ENCODE assay signal across 7 mouse cellular contexts in the genomic region with DNA sequence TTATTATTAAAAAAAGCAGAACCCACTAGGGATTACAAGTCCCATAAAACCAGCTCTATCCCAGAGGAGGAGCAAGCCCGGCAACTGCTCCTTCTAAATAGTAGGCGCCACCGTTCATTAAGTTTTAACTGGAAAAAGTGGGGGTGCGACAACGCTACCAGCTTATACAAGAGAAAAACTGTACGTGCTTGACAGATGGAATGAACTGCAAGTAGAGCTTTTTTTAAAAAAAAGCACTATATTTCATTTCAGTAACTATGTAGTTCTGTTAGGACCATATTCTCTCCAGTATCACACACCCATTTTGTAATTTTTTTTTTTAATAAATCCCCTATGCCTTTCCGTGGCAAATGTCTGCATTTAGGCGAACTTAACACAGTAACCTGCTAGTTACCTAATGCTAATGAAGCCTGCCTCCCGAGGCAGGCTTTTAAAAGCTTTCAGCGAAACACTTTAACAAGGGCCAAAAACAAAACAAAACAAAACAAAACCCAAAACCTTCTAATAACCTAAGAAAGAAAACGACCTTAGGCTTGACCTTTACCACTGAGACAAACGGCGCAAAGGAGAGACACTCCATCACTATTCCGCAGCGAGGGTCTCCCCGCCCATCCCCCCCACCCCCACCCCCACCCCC. TPM values are rescaled to one million over a fixed set of nuclear protein-coding genes. Genes with fewer than 3 reads are reported as not detected.
DNase-seq lines count a peak whose midpoint lies in the region; ATAC-seq lines count a peak whose summit lies in the region.

No protein-coding gene starts in this region.

- no peaks in the 10 kb centered on the region for H3K27me3 ChIP-seq in embryonic facial prominence, embryonic 14.5 days (replicated peaks; ENCODE audit: control insufficient read depth, insufficient read depth, low read length)
- H3K27me3 ChIP-seq in kidney, embryonic 14.5 days (ENCODE audit: control insufficient read depth, insufficient read depth, low read length), result no peaks in the 10 kb centered on the region
- H3K27me3 ChIP-seq in midbrain, embryonic 16.5 days (ENCODE audit: control insufficient read depth, insufficient read depth, low read depth, low read length), result no peaks in the 10 kb centered on the region

- peaks cover 24% of the 10 kb centered on the region for H3K4me1 ChIP-seq in embryonic facial prominence, embryonic 14.5 days (ENCODE audit: control insufficient read depth, insufficient read depth, low read length)
- peaks cover 21% of the 10 kb centered on the region for H3K4me1 ChIP-seq in kidney, embryonic 14.5 days (ENCODE audit: control insufficient read depth, insufficient read depth, low read length)
- H3K4me1 ChIP-seq in midbrain, embryonic 16.5 days (ENCODE audit: control insufficient read depth, insufficient read depth, low read length), result peaks cover 27% of the 10 kb centered on the region

- no peak for ATAC-seq in embryonic facial prominence, embryonic 14.5 days (ENCODE audit: low read depth)
- no peak for ATAC-seq in kidney, embryonic 14.5 days (ENCODE audit: low FRiP score, low TSS enrichment)
- ATAC-seq in midbrain, embryonic 16.5 days, result no peak

- no peaks in the 10 kb centered on the region for H3K9me3 ChIP-seq in embryonic facial prominence, embryonic 14.5 days (ENCODE audit: control insufficient read depth, low read length)
- H3K9me3 ChIP-seq in kidney, embryonic 14.5 days (ENCODE audit: control insufficient read depth, low read length), result no peaks in the 10 kb centered on the region
- no peaks in the 10 kb centered on the region for H3K9me3 ChIP-seq in midbrain, embryonic 16.5 days (replicated peaks; ENCODE audit: control insufficient read depth, low read length, poor library complexity, severe bottlenecking)

- H3K9ac ChIP-seq in embryonic facial prominence, embryonic 14.5 days (ENCODE audit: low read depth, low read length), result peak overlapping the region; percentile 96
- peak overlapping the region; percentile 96 for H3K9ac ChIP-seq in kidney, embryonic 14.5 days (ENCODE audit: low read depth, low read length)
- peak overlapping the region; percentile 97 for H3K9ac ChIP-seq in midbrain, embryonic 16.5 days (ENCODE audit: low read depth, low read length)

- H3K4me3 ChIP-seq in embryonic facial prominence, embryonic 14.5 days (ENCODE audit: low read depth, low read length), result peak overlapping the region; percentile 97
- peak overlapping the region; percentile 96 for H3K4me3 ChIP-seq in kidney, embryonic 14.5 days (ENCODE audit: low read length)
- peak overlapping the region; percentile 99 for H3K4me3 ChIP-seq in midbrain, embryonic 16.5 days (ENCODE audit: low read depth, low read length)

- intact Hi-C loops in gastrocnemius, postnatal 36 days (cut with DNase I), result loop anchor here (5.0 kb wide), 1 partner anchor 164 kb away; no protein-coding TSS in a partner anchor

- H3K4me2 ChIP-seq in embryonic facial prominence, embryonic 14.5 days (ENCODE audit: low read depth, low read length), result peak overlapping the region; percentile 73
- peak overlapping the region; percentile 65 for H3K4me2 ChIP-seq in kidney, embryonic 14.5 days (replicated peaks; ENCODE audit: low read depth, low read length)
- H3K4me2 ChIP-seq in midbrain, embryonic 16.5 days (ENCODE audit: low read length), result peak overlapping the region; percentile 69

- H3K27ac ChIP-seq in embryonic facial prominence, embryonic 14.5 days (replicated peaks; ENCODE audit: low read depth, low read length), result no peak overlapping the region
- H3K27ac ChIP-seq in kidney, embryonic 14.5 days (ENCODE audit: low read depth, low read length), result no peak overlapping the region; the same call in 1 of the 2 replicates
- no peak overlapping the region for H3K27ac ChIP-seq in midbrain, embryonic 16.5 days (ENCODE audit: low read length)

- DNase-seq in retina, embryonic 14.5 days (ENCODE audit: low spot score), result peak; percentile 29
- DNase-seq in retina, postnatal 1 day, result no peak
- DNase-seq in embryonic facial prominence, embryonic 14.5 days (ENCODE audit: low spot score), result peak; percentile 44
- DNase-seq in gastrocnemius, postnatal 36 days, result no peak
- DNase-seq in urinary bladder, postnatal 14 days (ENCODE audit: low spot score), result no peak

- 3% methylated on average over 14 of the region's 16 CpGs for WGBS in embryonic facial prominence, embryonic 14.5 days
- WGBS in kidney, embryonic 14.5 days, result under 1% methylated on average over 16 of the region's 16 CpGs
- WGBS in midbrain, embryonic 16.5 days, result 1% methylated on average over 16 of the region's 16 CpGs

- no peaks in the 10 kb centered on the region for H3K36me3 ChIP-seq in embryonic facial prominence, embryonic 14.5 days (ENCODE audit: control insufficient read depth, insufficient read depth, low read length)
- no peaks in the 10 kb centered on the region for H3K36me3 ChIP-seq in kidney, embryonic 14.5 days (ENCODE audit: control insufficient read depth, insufficient read depth, low read length)
- H3K36me3 ChIP-seq in midbrain, embryonic 16.5 days (ENCODE audit: control insufficient read depth, insufficient read depth, low read length), result no peaks in the 10 kb centered on the region

RNA-seq across cellular contexts. Expression of a gene that starts 1.0 kb away (rescaled TPM):
- polyA plus RNA-seq in embryonic facial prominence, embryonic 14.5 days (2014; fragmentation: Nextera tagmentation; extraction: Ambion mirVana), result 66.8 and 71.4 TPM in 2 replicates
- 30.8 and 70.1 TPM in 2 replicates for polyA plus RNA-seq in kidney, embryonic 14.5 days (2014; fragmentation: Nextera tagmentation; extraction: Ambion mirVana)
- 38.5 and 38.7 TPM in 2 replicates for polyA plus RNA-seq in midbrain, embryonic 16.5 days (2015; fragmentation: Nextera tagmentation; extraction: Ambion mirVana)
- total RNA-seq in gastrocnemius, postnatal 36 days (2021), result 10 to 100 TPM; 27.5 to 29.7 TPM

RNA-seq across cellular contexts. Expression of a gene that starts 45.5 kb away (rescaled TPM):
- 212 and 249 TPM in 2 replicates for polyA plus RNA-seq in embryonic facial prominence, embryonic 14.5 days (2014; fragmentation: Nextera tagmentation; extraction: Ambion mirVana)
- 0.99 and 1.2 TPM in 2 replicates for polyA plus RNA-seq in kidney, embryonic 14.5 days (2014; fragmentation: Nextera tagmentation; extraction: Ambion mirVana)
- polyA plus RNA-seq in midbrain, embryonic 16.5 days (2015; fragmentation: Nextera tagmentation; extraction: Ambion mirVana), result 0.41 and 0.57 TPM in 2 replicates
- total RNA-seq in gastrocnemius, postnatal 36 days (2021), result 1,000 to 10,000 TPM; 5,410 to 6,385 TPM

Comparison
In these comparisons a context has a peak if more than half of its experiments do, and no peak if none do; other contexts are left out.
1. DNase-seq: peak in retina, embryonic 14.5 days (single experiment) and embryonic facial prominence, embryonic 14.5 days (single experiment); none in retina, postnatal 1 day (single experiment), gastrocnemius, postnatal 36 days (0 of 2) and urinary bladder, postnatal 14 days (single experiment).
2. RNA of a gene that starts 45.5 kb away (polyA plus RNA-seq): 212 to 249 TPM in embryonic facial prominence, embryonic 14.5 days; 0.99 to 1.2 TPM in kidney, embryonic 14.5 days and 0.41 to 0.57 TPM in midbrain, embryonic 16.5 days; every median in the first group is over 10 times any median in the second.
3. Peak in every context shown above with its lines, with median percentiles within 50 percentile points of each other: H3K4me2 ChIP-seq, H3K4me3 ChIP-seq and H3K9ac ChIP-seq.